Mouse (Mus musculus) bone marrow, adult 2 months (tissue): ENCODE measurements around the gene Flt1.

Experiments used
- CTCF ChIP-seq: fragments of 200-500 bp; IDR thresholded peaks from 2 replicates; pipeline ENCODE4 v1.5.1; 2011; ENCODE audit warnings: low read length, control low read depth; ENCODE audit not compliant: control insufficient read depth, insufficient read depth
- POLR2A ChIP-seq: fragments of 200-500 bp; IDR thresholded peaks from 2 replicates; pipeline ENCODE4 v1.6.1; 2011; ENCODE audit warnings: low read depth, mild to moderate bottlenecking, control low read depth, low read length, borderline replicate concordance; ENCODE audit not compliant: control insufficient read depth

GRCm38 (mm10) chr5:147724391-147724790 lies 1.4 kb downstream of the Flt1 start:
- TF ChIP-seq CTCF, result no peak
- TF ChIP-seq POLR2A, result no peak
